Mouse (Mus musculus) A20 (cell line): Measurements from ENCODE around the gene Ccl6.

Source experiments
- DNase-seq: peaks from one replicate; pipeline ENCODE4 v3.0.0-alpha.2; 2011; ENCODE audit warnings: low read depth, low spot score

Ccl6 gene

GRCm38 (mm10) chr11:83597796-83598195, 4.9 kb upstream of the Ccl6 start:
- no peak for DNase-seq

GRCm38 (mm10) chr11:83595669-83596455, 3.0 kb upstream of the Ccl6 start:
- peak; percentile 86 for DNase-seq

- no peak for DNase-seq
Measured at GRCm38 (mm10) chr11:83593453-83593852, 566 bp upstream of the Ccl6 start.

GRCm38 (mm10) chr11:83584232-83584631, 8.7 kb downstream of the Ccl6 start:
- no peak for DNase-seq

GRCm38 (mm10) chr11:83583450-83583754, 9.5 kb downstream of the Ccl6 start:
- DNase-seq: no peak

- DNase-seq: no peak
Measured at GRCm38 (mm10) chr11:83582626-83583449, 10.0 kb downstream of the Ccl6 start.

- no peak for DNase-seq
Measured at GRCm38 (mm10) chr11:83581626-83582610, 11.0 kb downstream of the Ccl6 start.

- DNase-seq: no peak
Measured at GRCm38 (mm10) chr11:83580699-83581232, 12.1 kb downstream of the Ccl6 start.

GRCm38 (mm10) chr11:83578999-83579398, 13.9 kb downstream of the Ccl6 start:
- DNase-seq: no peak

GRCm38 (mm10) chr11:83578186-83578760, 14.6 kb downstream of the Ccl6 start, which contains the start of gene Ccl9:
Ccl9 (minus strand) TSS chr11:83578636.
- DNase-seq: no peak

- no peak for DNase-seq
Measured at GRCm38 (mm10) chr11:83576927-83577555, 15.8 kb downstream of the Ccl6 start.

GRCm38 (mm10) chr11:83572834-83573233, 20.1 kb downstream of the Ccl6 start:
- DNase-seq: no peak

- peak; percentile 48 for DNase-seq
Measured at GRCm38 (mm10) chr11:83572223-83572622, 20.7 kb downstream of the Ccl6 start.

- DNase-seq: no peak
Measured at GRCm38 (mm10) chr11:83570189-83570588, 22.7 kb downstream of the Ccl6 start.

GRCm38 (mm10) chr11:83569249-83569648, 23.6 kb downstream of the Ccl6 start:
- DNase-seq: no peak

GRCm38 (mm10) chr11:83568786-83569185, 24.1 kb downstream of the Ccl6 start:
- DNase-seq: no peak

- DNase-seq: no peak
Measured at GRCm38 (mm10) chr11:83568061-83568460, 24.8 kb downstream of the Ccl6 start.

GRCm38 (mm10) chr11:83567311-83567710, 25.6 kb downstream of the Ccl6 start:
- no peak for DNase-seq

GRCm38 (mm10) chr11:83566617-83567016, 26.3 kb downstream of the Ccl6 start:
- DNase-seq: no peak

- DNase-seq: no peak
Measured at GRCm38 (mm10) chr11:83563754-83564153, 29.1 kb downstream of the Ccl6 start.
